Mouse (Mus musculus) midbrain, embryonic 14.5 days (tissue): ENCODE measurements at regions not wholly inside any gene's neighbourhood (a gene's known extent, or its start where the extent isn't known, plus 50 kb on each side); places are given as distances from the start of the nearest gene placed in this dataset.
"Not testable (repeated sequence)": the region's sequence is repeated elsewhere in the genome, so short reads cannot be mapped to it uniquely, and the experiment has no call there.

Source experiments
- ATAC-seq: fragments of 200-750 bp; cut with Nextera tagmentation; 2 replicates; pipeline ENCODE4 v1.8.0; 2017; ENCODE audit warnings: moderate number of reproducible peaks, moderate library complexity; ENCODE audit not compliant: low FRiP score, low TSS enrichment
- DNase-seq: peaks from one replicate; pipeline ENCODE4 v3.0.0-alpha.2; 2015
- H3K27ac ChIP-seq: fragments of 300-500 bp; sonication (generic); replicated peaks from 2 replicates; pipeline ENCODE4 v1.5.1; 2014; ENCODE audit warnings: mild to moderate bottlenecking, low read depth, low read length, moderate library complexity
- H3K27me3 ChIP-seq: fragments of 300-500 bp; sonication (generic); 2 replicates; pipeline ENCODE4 v1.6.1; 2014; ENCODE audit warnings: low read length, control low read depth, mixed read lengths; ENCODE audit not compliant: control insufficient read depth, insufficient read depth
- H3K36me3 ChIP-seq: fragments of 300-500 bp; sonication (generic); 2 replicates; pipeline ENCODE4 v1.6.1; 2014; ENCODE audit warnings: low read length, control low read depth; ENCODE audit not compliant: control insufficient read depth, insufficient read depth
- H3K4me1 ChIP-seq: fragments of 300-500 bp; sonication (generic); 2 replicates; pipeline ENCODE4 v1.6.1; 2014; ENCODE audit warnings: mild to moderate bottlenecking, antibody characterized with exemption, low read length, control low read depth; ENCODE audit not compliant: control insufficient read depth, insufficient read depth
- H3K4me2 ChIP-seq: fragments of 300-500 bp; sonication (generic); 2 replicates; pipeline ENCODE4 v1.6.1; 2014; ENCODE audit warnings: mild to moderate bottlenecking, low read length, moderate library complexity
- H3K4me3 ChIP-seq: fragments of 300-500 bp; sonication (generic); replicated peaks from 2 replicates; pipeline ENCODE4 v1.5.1; 2014; ENCODE audit warnings: low read depth, low read length
- H3K9ac ChIP-seq: fragments of 300-500 bp; sonication (generic); replicated peaks from 2 replicates; pipeline ENCODE4 v1.6.1; 2014; ENCODE audit warnings: mild to moderate bottlenecking, low read length, moderate library complexity
- H3K9me3 ChIP-seq: fragments of 300-500 bp; sonication (generic); 2 replicates; pipeline ENCODE4 v1.6.1; 2016; ENCODE audit warnings: low read length, control low read depth, mixed read lengths; ENCODE audit not compliant: control insufficient read depth
- WGBS: fragments of 180-500 bp; shearing (Covaris S2); extraction: QIAGEN DNeasy Blood & Tissue Kit; methylation state at CpG from one replicate; pipeline ENCODE4 v1.1.7; 2014; 5-methylcytosine and 5-hydroxymethylcytosine counted together

DNA sequence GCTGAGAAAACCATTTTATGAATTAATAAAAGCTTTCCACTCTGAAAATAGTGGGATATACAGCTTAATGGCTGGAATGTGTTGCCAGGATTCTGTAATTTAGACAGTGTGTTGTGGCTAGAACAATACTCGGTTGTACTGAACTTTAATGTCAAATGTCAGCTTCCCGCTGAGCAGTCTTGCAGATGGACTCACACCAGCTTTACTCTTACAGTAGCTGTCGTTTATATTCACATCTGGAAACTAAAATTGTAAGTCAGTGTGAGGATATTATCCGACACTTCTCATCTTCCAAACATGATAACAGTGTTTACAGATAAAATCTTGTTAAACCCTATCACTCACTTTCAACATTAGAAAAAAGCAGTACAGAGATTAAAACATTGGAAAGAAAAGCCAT, 328.3 kb upstream of the Gje1 start:
- DNase-seq: peak; percentile 17
- H3K9ac ChIP-seq: no peak overlapping the region
- no peak overlapping the region for H3K4me3 ChIP-seq
- no peak for ATAC-seq
- no peaks in the 10 kb centered on the region for H3K27me3 ChIP-seq
- WGBS: 70% methylated on average over 4 of the region's 4 CpGs
- H3K36me3 ChIP-seq: no peaks in the 10 kb centered on the region
- H3K9me3 ChIP-seq: no peaks in the 10 kb centered on the region
- no peaks in the 10 kb centered on the region for H3K4me1 ChIP-seq
- H3K27ac ChIP-seq: no peak overlapping the region
- H3K4me2 ChIP-seq: no peak overlapping the region

DNA sequence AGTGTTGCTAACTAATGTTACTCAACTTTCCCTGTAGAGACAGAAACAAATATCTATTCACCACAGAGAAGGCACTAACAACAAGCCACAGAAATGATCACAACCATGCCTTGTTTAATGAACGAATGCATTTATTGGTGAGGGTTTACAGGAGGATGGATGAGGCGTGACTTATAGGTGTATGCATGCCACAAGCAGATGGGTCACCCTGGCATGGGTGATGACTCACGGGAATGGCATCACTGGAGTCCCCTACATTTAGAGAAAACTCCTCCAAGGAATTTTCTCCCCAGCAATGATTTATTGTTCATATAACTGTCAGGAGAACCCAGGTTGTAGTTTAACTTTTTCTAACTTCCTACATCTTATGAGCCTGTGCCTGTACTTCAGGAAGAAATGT, 319.6 kb upstream of the Gje1 start:
- Histone ChIP-seq H3K9ac (no peak overlapping the region), H3K4me2 (no peak overlapping the region), H3K27ac (no peak overlapping the region), H3K4me1 (no peaks in the 10 kb centered on the region), H3K9me3 (no peaks in the 10 kb centered on the region), H3K27me3 (no peaks in the 10 kb centered on the region), H3K36me3 (no peaks in the 10 kb centered on the region), H3K4me3 (no peak overlapping the region)
- DNase-seq (no peak), ATAC-seq (no peak)
- 92% methylated on average over 3 of the region's 3 CpGs for WGBS

DNA sequence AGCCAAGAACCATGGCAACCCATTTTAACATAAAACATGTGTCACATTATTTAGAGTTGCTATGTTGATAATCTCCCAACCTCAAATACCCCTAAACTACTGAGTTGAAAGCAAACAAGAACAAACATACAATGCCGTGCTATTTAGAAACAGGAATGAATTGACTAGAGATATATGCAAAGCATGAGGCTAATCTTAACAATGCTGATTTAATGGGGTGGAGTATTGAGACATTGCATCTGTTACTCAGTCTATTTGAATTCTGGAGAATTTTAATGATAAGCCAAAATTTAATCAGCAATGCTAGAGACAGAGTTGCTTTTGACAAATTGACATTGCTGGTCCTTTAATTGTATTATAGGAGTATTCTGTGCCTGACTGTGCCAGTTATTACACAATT, 313.5 kb upstream of the Gje1 start:
- Histone ChIP-seq H3K4me2 (no peak overlapping the region), H3K36me3 (no peaks in the 10 kb centered on the region), H3K27ac (no peak overlapping the region), H3K4me1 (no peaks in the 10 kb centered on the region), H3K9ac (no peak overlapping the region), H3K27me3 (no peaks in the 10 kb centered on the region), H3K4me3 (no peak overlapping the region), H3K9me3 (no peaks in the 10 kb centered on the region)
- 47% methylated on average over 1 of the region's 1 CpGs for WGBS
- ATAC-seq: no peak
- DNase-seq: no peak

DNA sequence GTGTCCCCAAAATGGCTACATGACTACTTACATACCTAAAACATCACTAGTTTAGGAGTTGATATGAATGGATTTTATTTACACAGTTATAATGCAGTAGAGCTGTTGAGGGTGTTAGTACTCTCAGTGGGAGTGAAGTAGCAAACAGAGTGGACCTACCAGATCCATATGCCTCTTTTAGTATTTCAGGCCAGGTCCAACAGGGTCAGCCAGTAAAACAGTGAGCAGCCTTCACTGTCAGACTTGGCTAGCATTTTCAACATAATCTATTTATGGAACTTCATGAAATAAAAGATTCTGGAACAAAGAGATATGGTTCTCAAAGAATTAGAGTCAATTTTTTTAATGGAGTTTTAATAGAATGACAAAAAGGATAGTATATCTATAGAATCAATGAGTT, 311.1 kb upstream of the Gje1 start:
- no peaks in the 10 kb centered on the region for H3K9me3 ChIP-seq
- no peak overlapping the region for H3K9ac ChIP-seq
- no peak overlapping the region for H3K4me2 ChIP-seq
- no peaks in the 10 kb centered on the region for H3K27me3 ChIP-seq
- no peaks in the 10 kb centered on the region for H3K4me1 ChIP-seq
- H3K4me3 ChIP-seq: no peak overlapping the region
- no peak overlapping the region for H3K27ac ChIP-seq
- no peak for DNase-seq
- no peak for ATAC-seq
- no peaks in the 10 kb centered on the region for H3K36me3 ChIP-seq

DNA sequence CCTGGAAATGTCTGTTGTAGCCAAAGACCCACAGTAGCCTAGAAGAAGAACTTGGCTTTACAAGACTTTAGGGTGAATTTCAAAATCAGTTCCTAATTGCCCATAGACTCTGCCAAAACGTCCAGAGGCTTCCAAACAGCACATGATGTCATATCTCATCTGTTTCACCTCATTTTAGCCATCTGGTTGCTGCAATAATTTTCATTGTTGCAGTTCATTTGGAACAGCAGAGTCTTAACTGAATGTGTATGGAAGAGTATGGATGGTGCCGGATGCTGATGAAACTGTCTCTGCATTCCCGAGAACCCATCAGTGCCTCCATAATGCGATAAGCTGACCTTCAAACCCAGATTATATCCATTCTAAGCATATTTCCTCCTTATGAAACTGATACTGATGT, 295.9 kb upstream of the Gje1 start:
- WGBS: 90% methylated on average over 4 of the region's 4 CpGs
- no peak for ATAC-seq
- H3K9ac ChIP-seq: no peak overlapping the region

DNA sequence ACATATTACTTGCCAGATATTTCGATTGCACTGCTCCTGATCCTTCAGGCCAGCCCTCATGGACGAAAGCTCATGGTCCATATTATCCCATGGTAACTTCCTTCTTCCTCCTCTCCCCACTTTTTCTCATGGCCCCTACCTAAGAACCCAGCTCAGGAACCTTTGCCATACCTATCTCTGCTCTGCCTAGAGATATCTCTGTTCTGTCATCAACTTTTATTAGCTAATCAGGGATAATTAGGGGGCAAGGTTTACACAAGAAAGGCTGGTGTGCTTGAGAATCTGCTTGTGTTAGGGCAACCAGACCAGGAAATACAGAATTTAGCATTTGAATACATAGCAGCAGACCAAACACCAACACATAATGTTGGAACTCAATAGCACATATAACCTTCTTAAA, 278.4 kb upstream of the Gje1 start:
- Histone ChIP-seq H3K36me3 (no peaks in the 10 kb centered on the region), H3K27ac (no peak overlapping the region), H3K4me3 (no peak overlapping the region), H3K27me3 (no peaks in the 10 kb centered on the region), H3K4me2 (no peak overlapping the region), H3K9ac (no peak overlapping the region), H3K9me3 (no peaks in the 10 kb centered on the region), H3K4me1 (no peaks in the 10 kb centered on the region)
- DNase-seq (no peak), ATAC-seq (no peak)
- 89% methylated on average over 2 of the region's 2 CpGs for WGBS

More for the DNA sequence above, 295.9 kb upstream of the Gje1 start:
- no peak for DNase-seq
- H3K27ac ChIP-seq: no peak overlapping the region
- no peaks in the 10 kb centered on the region for H3K36me3 ChIP-seq
- no peaks in the 10 kb centered on the region for H3K9me3 ChIP-seq
- H3K4me1 ChIP-seq: no peaks in the 10 kb centered on the region
- H3K4me3 ChIP-seq: no peak overlapping the region
- H3K4me2 ChIP-seq: no peak overlapping the region
- H3K27me3 ChIP-seq: no peaks in the 10 kb centered on the region

DNA sequence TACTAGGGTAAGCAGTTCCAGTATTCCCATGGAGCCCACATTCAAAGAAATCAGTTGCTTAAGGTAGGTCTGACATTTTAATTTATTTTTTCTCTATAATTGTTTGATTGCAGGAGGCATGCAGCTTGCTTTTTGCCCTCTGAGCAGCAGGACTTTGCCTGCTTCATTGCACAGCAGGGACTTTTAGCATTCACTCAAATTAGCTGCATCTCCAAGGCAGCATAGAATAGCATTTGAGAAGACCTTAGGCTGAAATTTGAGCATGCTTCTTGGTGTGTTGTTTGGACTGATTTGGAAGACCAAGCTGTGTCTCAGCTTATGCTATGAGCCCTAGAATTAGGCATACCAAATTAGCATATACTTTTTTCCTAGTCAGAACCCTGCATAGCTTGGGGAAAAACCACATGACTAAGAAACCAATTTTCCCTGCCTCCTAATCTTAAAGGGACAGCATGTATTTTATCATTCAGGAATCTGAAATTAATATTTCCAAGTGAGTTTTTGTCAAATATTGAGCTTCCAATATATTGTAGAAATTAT, 271.7 kb upstream of the Gje1 start:
- DNase-seq (peak; percentile 10), ATAC-seq (no peak; the same call in 1 of the 2 replicates)
- H3K27ac ChIP-seq: no peak overlapping the region
- no peak overlapping the region for H3K4me3 ChIP-seq
- H3K4me1 ChIP-seq: no peaks in the 10 kb centered on the region
- H3K27me3 ChIP-seq: no peaks in the 10 kb centered on the region
- H3K9ac ChIP-seq: no peak overlapping the region
- no peak overlapping the region for H3K4me2 ChIP-seq
- H3K36me3 ChIP-seq: no peaks in the 10 kb centered on the region
- no peaks in the 10 kb centered on the region for H3K9me3 ChIP-seq

DNA sequence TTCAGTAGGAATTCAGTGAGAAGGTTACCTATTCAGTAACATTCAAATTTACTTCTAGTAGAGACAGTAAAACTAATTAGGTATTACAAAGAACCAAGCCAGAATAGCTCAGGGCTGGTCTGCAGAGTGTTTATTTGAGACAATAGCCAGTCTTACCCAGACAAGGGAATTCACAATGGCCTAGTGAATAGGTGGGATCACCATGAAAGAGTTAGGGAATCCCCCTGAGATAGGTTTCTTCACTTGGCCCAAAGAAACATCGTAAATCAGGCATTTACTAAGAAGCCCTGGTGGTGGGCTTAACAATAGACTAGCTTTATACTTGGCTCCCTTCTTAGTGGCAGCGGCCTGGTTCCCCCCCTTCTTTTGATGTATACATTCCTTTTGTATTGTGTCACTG, 268.6 kb upstream of the Gje1 start:
- not testable (repeated sequence) for H3K9me3 ChIP-seq, H3K27ac ChIP-seq, ATAC-seq, H3K27me3 ChIP-seq, H3K4me2 ChIP-seq, H3K4me1 ChIP-seq, H3K36me3 ChIP-seq, H3K4me3 ChIP-seq, H3K9ac ChIP-seq, DNase-seq
- 37% methylated on average over 2 of the region's 2 CpGs for WGBS

DNA sequence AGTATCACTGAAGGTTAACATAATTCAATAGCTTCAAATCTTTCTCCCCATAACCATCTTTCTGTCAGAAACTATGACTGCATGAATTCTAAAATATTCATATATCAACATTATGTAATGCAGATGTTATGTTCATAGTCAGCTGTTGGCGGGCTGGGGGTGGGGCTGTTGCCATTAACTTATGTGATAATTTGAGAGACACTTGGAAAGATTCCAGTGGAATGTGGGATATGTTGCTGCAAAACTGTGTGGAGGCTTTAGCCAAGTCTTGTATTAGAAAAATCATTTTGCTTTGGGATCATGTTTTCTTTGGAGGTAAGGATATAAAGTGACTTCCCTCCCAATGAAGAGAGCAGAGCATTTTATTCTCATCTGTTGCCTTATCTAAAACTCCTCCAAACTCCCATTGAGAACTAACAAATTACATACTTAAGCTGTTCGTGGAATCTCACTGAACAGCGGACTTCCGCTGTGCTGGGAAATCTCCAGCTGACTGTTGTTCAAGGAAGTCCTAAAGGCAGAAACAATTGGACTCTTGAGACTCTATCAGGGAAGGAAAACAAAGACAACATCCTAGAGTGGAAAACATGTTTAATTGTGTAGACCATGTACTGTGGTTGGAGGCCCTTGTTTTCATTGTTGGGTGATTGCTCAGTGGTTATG, 260.2 kb upstream of the Gje1 start:
- Histone ChIP-seq H3K27ac (no peak overlapping the region), H3K4me3 (no peak overlapping the region), H3K9ac (no peak overlapping the region), H3K4me1 (no peaks in the 10 kb centered on the region), H3K36me3 (no peaks in the 10 kb centered on the region), H3K9me3 (no peaks in the 10 kb centered on the region), H3K4me2 (no peak overlapping the region), H3K27me3 (no peaks in the 10 kb centered on the region)
- DNase-seq (peak; percentile 11), ATAC-seq (no peak)
- 73% methylated on average over 4 of the region's 4 CpGs for WGBS
